Mouse (Mus musculus): Measurements from ENCODE around the gene Dscaml1.

DNA sequence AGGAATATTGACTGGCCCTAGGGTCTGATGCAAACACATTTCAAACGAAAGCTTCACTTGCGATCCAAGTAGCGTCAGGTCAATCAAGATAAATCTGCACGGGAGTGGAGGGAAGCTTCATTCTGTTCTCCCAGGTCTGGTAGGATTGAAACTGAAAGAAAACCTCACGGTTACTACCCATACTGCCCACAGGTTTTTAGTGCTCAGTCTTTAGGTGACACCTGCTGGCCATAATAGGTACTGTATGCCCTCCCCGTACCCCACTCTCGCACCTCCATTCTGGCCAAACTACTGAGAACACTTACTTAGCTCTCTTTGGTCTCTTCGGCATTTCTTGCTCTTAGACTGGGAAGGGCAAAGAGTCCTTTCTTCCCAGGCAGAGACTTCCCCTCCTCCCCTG lies 9.2 kb upstream of the Dscaml1 start:
- TF ChIP-seq CTCF (IDR thresholded peaks at IDR 0.05; ENCODE audit: insufficient read depth, low read length): peak; percentile 73
- TF ChIP-seq POLR2A (IDR thresholded peaks at IDR 0.05; ENCODE audit: borderline replicate concordance, extremely low read depth, low read depth, low read length): no peak

Data from lung, adult 2 months (tissue).